Mouse (Mus musculus) embryonic stem cell, embryonic (primary cell): ENCODE data around the gene Ackr4.

ENCODE experiments used
- CTCF ChIA-PET, 4 experiments: fragments of 300-600 bp in 2 of 4; fragments of 350-600 bp in 2 of 4; sonication (Branson Sonifier 250); formaldehyde crosslinking; loops; one replicate each; lab custom pipeline; 2022; ENCODE audit warnings: inconsistent platforms in 2 of 4; lab: Charles Lee
- POLR2A ChIA-PET, 4 experiments: fragments of 300-600 bp in 2 of 4; fragments of 350-600 bp in 2 of 4; sonication (Branson Sonifier 250); formaldehyde crosslinking; loops; one replicate each; lab custom pipeline; 2022; ENCODE audit warnings: antibody characterized with exemption in 4 of 4, inconsistent platforms in 1 of 4; lab: Charles Lee

Ackr4 gene

DNA sequence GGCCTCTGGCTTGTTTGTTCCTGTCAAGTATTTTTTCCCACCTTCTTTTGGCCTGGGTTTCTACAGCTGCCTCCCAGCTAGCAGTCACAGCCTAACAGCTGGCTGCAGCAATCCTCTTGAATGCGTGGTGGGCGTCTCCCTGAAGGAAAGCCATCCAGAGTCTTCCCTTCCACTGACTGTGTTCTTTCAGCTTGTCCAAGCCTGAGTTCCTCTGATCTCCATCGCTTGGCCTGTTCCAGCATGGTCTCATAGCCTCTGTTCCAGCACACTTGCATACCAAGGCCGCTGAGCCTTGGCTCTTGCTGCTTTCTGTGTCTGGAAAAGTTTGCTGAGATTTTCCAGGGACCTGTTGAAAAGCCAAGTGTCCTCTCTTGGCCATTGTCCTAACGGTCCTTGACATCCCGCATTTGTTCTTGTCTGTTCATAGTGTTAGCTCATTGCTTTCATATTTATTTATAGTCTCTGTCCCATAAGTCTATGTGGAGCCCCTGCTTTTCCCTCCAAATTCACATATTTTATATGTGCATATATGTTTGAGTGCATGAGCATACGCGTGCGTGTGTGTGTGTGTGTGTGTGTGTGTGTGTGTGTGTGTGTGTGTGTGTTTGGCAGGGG lies 3.5 kb upstream of the Ackr4 start:
- CTCF ChIA-PET, result interaction anchor here in 2 of 4 experiments (0.6 to 1.2 kb wide), 3 partner anchors 30 to 54 kb away, joined by 3 to 6 read pairs (median 3); no protein-coding TSS in a partner anchor
- POLR2A ChIA-PET, result interaction anchor here in 2 of 4 experiments (0.7 to 1.0 kb wide), 5 partner anchors 10 to 732 kb away, joined by 3 read pairs; no protein-coding TSS in a partner anchor

DNA sequence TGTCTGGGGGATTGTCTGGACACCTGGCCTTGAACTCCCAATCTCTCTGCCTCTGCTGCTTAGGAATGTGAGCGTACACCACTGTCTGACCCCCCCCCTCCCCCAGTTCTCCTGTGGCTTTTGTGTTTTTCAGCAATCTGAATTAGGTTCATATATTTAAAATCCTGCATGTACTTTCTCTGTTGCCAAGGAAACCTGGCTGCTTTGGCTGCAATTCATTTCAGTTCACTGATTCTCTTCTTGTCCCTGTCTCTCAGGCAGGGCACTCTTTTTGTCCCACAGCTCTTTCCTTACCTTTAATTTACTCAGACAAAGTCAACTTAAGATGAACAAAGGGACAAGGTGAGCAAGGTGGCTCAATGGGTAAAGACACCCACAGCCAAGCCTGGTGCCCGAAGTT lies 1.4 kb upstream of the Ackr4 start:
- CTCF ChIA-PET, result interaction anchor here in 1 of 4 experiments (1.7 kb wide), 1 partner anchor 53 kb away, joined by 3 read pairs; no protein-coding TSS in a partner anchor
- POLR2A ChIA-PET, result interaction anchor here in 1 of 4 experiments (1.0 to 1.7 kb wide), 2 partner anchors 19 to 37 kb away, joined by 3 to 6 read pairs; no protein-coding TSS in a partner anchor

GRCm38 (mm10) chr9:104123622-104124021 lies 3.1 kb downstream of the Ackr4 start:
- POLR2A ChIA-PET, result interaction anchor here in 3 of 4 experiments (0.6 to 2.1 kb wide), 8 partner anchors 8 to 83 kb away, joined by 3 to 10 read pairs (median 4); partner anchors contain the start of gene Gm28305 (in 1 of the 3)
- CTCF ChIA-PET, result interaction anchor here in 3 of 4 experiments (0.7 to 1.4 kb wide), 5 partner anchors 20 to 52 kb away, joined by 3 to 4 read pairs (median 3); no protein-coding TSS in a partner anchor

- ChIA-PET CTCF (no interaction called here), POLR2A (interaction anchor here in 3 of 4 experiments (0.8 to 2.1 kb wide), 4 partner anchors 20 to 83 kb away, joined by 3 to 6 read pairs (median 4); partner anchors contain the start of gene Gm28305 (in 1 of the 3))
These were observed 3.6 kb downstream of the Ackr4 start for GRCm38 (mm10) chr9:104123101-104123500.

DNA sequence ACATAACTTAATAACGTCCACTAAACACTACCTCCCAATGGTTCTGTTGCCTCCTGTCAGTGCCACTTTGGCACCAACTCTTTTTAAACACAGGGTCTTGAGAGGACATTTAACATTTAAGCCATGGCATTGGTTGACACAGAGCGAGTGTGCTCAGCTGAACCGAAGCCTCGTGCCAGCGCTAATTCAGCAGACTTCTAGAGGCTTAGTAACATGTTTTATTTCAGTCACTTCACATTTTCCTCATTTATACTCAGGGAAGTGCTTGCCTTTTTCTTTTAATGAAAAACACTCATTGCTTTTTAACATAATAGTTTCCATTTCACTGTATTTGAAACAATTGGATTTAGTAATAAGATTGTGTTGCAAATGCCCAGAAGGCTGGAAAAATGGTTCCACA lies 17.6 kb downstream of the Ackr4 start:
- CTCF ChIA-PET, result no interaction called here
- POLR2A ChIA-PET, result interaction anchor here in 1 of 4 experiments (1.1 kb wide), 2 partner anchors 10 to 21 kb away, joined by 3 read pairs; no protein-coding TSS in a partner anchor

DNA sequence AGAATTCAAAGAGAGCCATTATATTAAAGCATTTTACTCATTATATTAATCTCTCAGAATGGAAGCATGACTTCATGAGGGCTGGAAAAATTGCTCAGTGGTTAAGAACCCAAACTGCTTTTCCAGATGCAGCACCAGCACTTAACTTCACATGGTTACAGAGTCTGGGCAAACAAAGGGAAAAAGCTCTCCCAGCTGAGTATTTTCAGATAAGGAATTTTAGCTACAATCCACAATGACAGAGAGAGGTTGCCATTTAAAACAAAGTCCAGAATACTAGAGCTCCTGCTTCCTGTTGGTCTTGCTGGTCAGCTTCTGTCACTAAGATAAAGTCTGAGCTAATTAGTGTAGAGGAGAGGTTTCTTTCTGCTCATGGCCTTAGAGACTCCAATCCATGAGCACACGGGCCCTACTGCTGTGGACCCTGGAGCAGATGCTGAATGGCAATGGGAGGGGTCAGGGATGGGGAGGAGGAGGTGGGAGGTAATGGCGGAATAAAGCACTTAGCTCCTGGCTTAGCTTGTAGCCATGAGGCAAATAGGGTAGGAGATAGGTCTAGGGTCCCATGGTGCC lies 18.1 kb downstream of the Ackr4 start:
- POLR2A ChIA-PET, result interaction anchor here in 1 of 4 experiments (1.1 kb wide), 2 partner anchors 9 to 21 kb away, joined by 3 read pairs; no protein-coding TSS in a partner anchor
- CTCF ChIA-PET, result no interaction called here

- ChIA-PET CTCF (interaction anchor here in 1 of 4 experiments (0.6 kb wide), 1 partner anchor 62 kb away, joined by 3 read pairs; no protein-coding TSS in a partner anchor), POLR2A (interaction anchor here in 1 of 4 experiments (0.5 kb wide), 1 partner anchor 39 kb away, joined by 3 read pairs; no protein-coding TSS in a partner anchor)
These were observed 19.3 kb downstream of the Ackr4 start for GRCm38 (mm10) chr9:104107482-104107881.

- CTCF ChIA-PET, result interaction anchor here in 1 of 4 experiments (0.6 kb wide), 1 partner anchor 62 kb away, joined by 3 read pairs; no protein-coding TSS in a partner anchor
- POLR2A ChIA-PET, result interaction anchor here in 1 of 4 experiments (0.6 kb wide), 1 partner anchor 198 kb away, joined by 3 read pairs; no protein-coding TSS in a partner anchor
These were observed 19.8 kb downstream of the Ackr4 start for GRCm38 (mm10) chr9:104106930-104107329.

GRCm38 (mm10) chr9:104104986-104105385 lies 21.7 kb downstream of the Ackr4 start:
- POLR2A ChIA-PET, result interaction anchor here in 2 of 4 experiments (0.7 to 11.1 kb wide), 3 partner anchors 14 to 19 kb away, joined by 3 to 53 read pairs (median 3); no protein-coding TSS in a partner anchor

GRCm38 (mm10) chr9:104102901-104103300 lies 23.8 kb downstream of the Ackr4 start:
- POLR2A ChIA-PET, result interaction anchor here in 3 of 4 experiments (0.6 to 11.1 kb wide), 11 partner anchors 15 to 599 kb away, joined by 3 to 53 read pairs (median 4); no protein-coding TSS in a partner anchor
- CTCF ChIA-PET, result interaction anchor here in 3 of 4 experiments (0.5 to 0.7 kb wide), 4 partner anchors 18 to 106 kb away, joined by 3 to 4 read pairs (median 4); no protein-coding TSS in a partner anchor

More at GRCm38 (mm10) chr9:104104986-104105385, 21.7 kb downstream of the Ackr4 start:
- CTCF ChIA-PET, result no interaction called here

DNA sequence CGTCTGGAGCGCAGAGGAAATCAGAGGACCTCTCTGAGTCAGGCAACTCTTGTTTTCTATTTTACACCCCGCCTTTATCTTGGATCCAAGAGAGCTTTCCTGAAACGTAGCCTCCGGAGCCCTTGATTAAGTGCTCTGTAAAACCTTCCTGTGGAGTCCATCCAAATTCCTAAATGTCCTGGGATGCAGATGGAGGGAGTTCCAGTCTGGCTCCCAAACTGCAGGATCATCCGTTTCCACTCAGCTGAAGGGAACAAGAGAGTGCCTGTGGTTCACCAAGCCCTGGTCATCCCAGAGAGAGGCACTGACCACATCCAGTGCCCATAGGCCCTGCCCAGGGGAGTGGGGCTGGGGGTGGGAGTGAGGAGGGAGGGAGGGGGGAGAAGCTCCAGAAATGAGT lies 24.4 kb downstream of the Ackr4 start:
- ChIA-PET POLR2A (interaction anchor here in 3 of 4 experiments (0.6 to 11.1 kb wide), 7 partner anchors 14 to 350 kb away, joined by 3 to 53 read pairs (median 6); no protein-coding TSS in a partner anchor), CTCF (interaction anchor here in 1 of 4 experiments (1.1 kb wide), 1 partner anchor 68 kb away, joined by 3 read pairs; no protein-coding TSS in a partner anchor)

GRCm38 (mm10) chr9:104101458-104101857 lies 25.3 kb downstream of the Ackr4 start:
- ChIA-PET CTCF (interaction anchor here in 2 of 4 experiments (0.6 to 1.1 kb wide), 2 partner anchors 39 to 67 kb away, joined by 3 read pairs; no protein-coding TSS in a partner anchor), POLR2A (interaction anchor here in 3 of 4 experiments (0.7 to 11.1 kb wide), 5 partner anchors 12 to 25 kb away, joined by 3 to 53 read pairs (median 7); no protein-coding TSS in a partner anchor)

DNA sequence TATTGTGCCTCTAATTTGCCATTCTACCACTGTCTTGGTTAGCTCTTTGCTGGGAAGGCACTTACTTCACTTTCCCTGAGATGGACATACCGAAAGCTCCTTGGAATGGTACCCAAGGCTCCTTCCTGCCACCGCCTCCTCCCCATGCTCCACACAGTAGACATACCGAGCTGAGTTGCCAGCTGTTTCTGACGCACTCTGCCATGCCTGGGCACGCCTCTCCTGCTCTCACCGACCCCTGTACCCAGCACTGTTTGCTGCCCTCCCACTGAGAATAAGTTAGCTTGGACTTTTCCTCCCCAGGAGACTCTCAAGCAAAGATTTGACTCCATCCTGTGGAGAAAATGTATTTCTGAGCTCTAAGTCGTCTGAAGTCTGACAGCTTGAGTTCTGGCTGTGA lies 25.9 kb downstream of the Ackr4 start:
- ChIA-PET POLR2A (interaction anchor here (0.5 to 11.1 kb wide), 5 partner anchors 11 to 177 kb away, joined by 3 to 53 read pairs (median 3); no protein-coding TSS in a partner anchor), CTCF (interaction anchor here in 1 of 4 experiments (0.5 to 0.6 kb wide), 2 partner anchors 39 to 76 kb away, joined by 3 read pairs; no protein-coding TSS in a partner anchor)

DNA sequence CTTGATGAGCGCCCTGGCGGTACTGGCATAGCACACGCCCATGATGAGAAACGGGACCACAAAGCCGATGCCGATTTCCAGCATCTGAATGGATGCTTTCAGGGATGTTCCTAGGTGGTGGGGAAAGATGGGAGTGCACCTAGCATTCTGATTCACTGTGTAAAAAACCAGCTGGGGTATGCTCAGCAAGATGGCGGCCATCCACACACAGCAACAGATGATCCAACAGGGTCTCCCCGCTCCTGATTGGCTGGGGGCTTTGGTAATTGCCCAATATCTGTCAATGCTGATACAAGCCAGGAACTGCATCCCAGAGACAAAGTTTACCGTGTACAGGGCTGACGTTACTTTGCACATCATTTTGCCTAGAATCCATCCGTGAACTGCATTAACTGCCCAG lies 27.7 kb downstream of the Ackr4 start:
- POLR2A ChIA-PET, result interaction anchor here in 3 of 4 experiments (0.5 to 11.1 kb wide), 10 partner anchors 10 to 42 kb away, joined by 3 to 53 read pairs (median 4); no protein-coding TSS in a partner anchor
- CTCF ChIA-PET, result interaction anchor here in 2 of 4 experiments (0.6 to 2.3 kb wide), 4 partner anchors 23 to 1729 kb away, joined by 3 to 6 read pairs (median 4); no protein-coding TSS in a partner anchor

GRCm38 (mm10) chr9:104098256-104098655 lies 28.5 kb downstream of the Ackr4 start:
- CTCF ChIA-PET, result interaction anchor here in 1 of 4 experiments (2.3 kb wide), 1 partner anchor 24 kb away, joined by 6 read pairs; no protein-coding TSS in a partner anchor
- POLR2A ChIA-PET, result interaction anchor here in 2 of 4 experiments (1.7 to 11.1 kb wide), 3 partner anchors 10 to 43 kb away, joined by 4 to 53 read pairs (median 8); no protein-coding TSS in a partner anchor

- ChIA-PET CTCF (interaction anchor here in 1 of 4 experiments (0.9 kb wide), 1 partner anchor 16 kb away, joined by 3 read pairs; no protein-coding TSS in a partner anchor), POLR2A (interaction anchor here in 1 of 4 experiments (0.7 kb wide), 1 partner anchor 8 kb away, joined by 3 read pairs; no protein-coding TSS in a partner anchor)
These were observed 33.8 kb downstream of the Ackr4 start for GRCm38 (mm10) chr9:104092945-104093344.

DNA sequence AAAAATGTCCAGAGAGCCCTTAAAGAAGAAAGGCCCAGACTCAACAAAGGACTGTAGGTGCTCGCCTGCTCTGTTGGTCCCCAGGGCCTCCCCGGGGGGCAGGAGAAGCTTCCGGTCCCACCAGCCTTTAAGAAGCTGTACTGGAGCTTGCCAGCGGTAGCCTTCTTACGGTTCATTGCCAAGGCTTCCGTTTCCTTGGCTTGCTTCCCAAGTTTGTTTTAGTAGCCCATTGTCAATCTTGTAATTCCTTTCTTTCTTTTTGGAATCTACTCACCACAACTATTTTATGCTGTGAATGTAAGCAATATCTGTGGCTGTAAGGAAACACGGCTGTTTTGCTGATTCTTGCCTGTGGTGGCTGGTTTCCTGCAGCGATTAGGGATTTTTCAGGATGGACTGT lies 38.2 kb downstream of the Ackr4 start:
- ChIA-PET POLR2A (interaction anchor here in 3 of 4 experiments (1.0 to 8.9 kb wide), 10 partner anchors 11 to 187 kb away, joined by 3 to 53 read pairs (median 6); partner anchors contain the start of genes Acad11 (in 1 of the 3), Nphp3 (in 1 of the 3) and Uba5 (in 1 of the 3)), CTCF (interaction anchor here in 2 of 4 experiments (0.6 to 1.7 kb wide), 4 partner anchors 13 to 56 kb away, joined by 3 to 5 read pairs (median 4); no protein-coding TSS in a partner anchor)
